Mouse (Mus musculus) natural killer cell, adult 2 months (primary cell): ENCODE measurements at regions not wholly inside any gene's neighbourhood (a gene's known extent, or its start where the extent isn't known, plus 50 kb on each side); places are given as distances from the start of the nearest gene placed in this dataset.
A peak's percentile ranks its signal among the peaks of the same experiment; 100 is the strongest.
"Not testable (repeated sequence)": the region's sequence is repeated elsewhere in the genome, so short reads cannot be mapped to it uniquely, and the experiment has no call there.

Source experiments
- DNase-seq, 2 experiments: peaks; one replicate each; pipeline ENCODE4 v3.0.0; 2022; ENCODE audit warnings: low spot score in 2 of 2

GRCm38 (mm10) chr9:115777097-115777864, 132.0 kb upstream of the Gadl1 start:
- peak in 1 of 2 experiments; percentile 8 for DNase-seq

- no peak for DNase-seq
Measured at GRCm38 (mm10) chr9:115778862-115779261, 130.4 kb upstream of the Gadl1 start.

DNA sequence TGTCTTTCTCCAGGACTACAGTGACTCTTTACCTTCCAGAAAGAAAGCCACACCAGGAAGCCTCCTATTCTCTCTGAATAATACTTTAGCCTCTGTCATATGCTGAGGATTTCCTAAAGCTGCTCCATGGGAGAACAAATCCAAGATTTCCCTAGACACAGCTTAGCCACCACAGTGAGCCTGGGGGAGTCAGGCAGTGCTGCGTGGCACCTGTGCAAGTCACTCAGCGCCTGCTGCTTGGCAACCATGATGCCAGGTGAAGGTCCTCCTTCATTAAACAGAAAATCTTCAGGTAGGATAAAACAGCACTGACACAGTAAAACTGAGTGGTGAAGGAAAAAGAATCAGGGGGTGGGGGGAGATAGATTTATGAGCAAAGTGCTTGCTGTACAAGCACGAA, 109.9 kb upstream of the Gadl1 start:
- no peak for DNase-seq

DNA sequence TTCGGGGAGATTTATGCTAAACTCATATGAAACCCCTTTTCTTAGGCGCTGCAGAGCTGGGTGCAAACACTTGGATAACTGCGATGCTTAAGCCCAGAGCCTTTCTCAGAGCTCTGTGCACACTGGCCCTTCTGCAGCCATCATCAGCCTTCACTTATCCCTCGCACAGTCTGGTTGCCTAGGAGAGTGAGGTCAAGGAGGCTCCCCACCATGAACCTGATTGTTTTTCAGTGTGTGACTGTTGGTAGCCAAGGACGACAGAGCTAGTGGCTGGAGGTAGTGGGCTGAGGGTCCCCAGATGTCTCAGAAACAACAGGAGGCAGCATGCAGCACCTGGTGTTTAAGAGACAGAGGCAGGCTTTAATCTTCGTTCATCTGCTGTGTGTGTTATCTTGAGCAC, 108.6 kb upstream of the Gadl1 start:
- DNase-seq: no peak

- DNase-seq: no peak
Measured at GRCm38 (mm10) chr9:115803071-115803470, 106.2 kb upstream of the Gadl1 start.

DNA sequence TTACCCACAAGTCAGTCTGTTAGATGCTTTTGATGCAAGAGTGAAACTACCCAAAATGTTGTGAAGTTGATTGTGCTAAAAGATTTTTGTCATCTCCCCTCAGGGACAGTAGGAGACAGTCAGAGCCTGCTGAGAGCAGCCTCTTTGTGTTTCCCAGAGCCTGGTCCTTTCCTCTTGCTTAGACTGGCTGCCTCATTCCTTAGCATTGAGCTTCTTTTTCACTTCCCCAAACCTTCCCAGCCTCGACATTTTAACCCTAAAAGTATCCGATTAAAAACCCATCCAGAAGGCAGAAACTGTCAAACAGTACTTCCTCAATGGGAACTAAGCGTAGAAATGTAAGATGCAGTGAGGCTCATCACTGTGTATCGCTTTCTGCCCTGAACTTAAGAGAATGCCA, 104.0 kb upstream of the Gadl1 start:
- no peak for DNase-seq

DNA sequence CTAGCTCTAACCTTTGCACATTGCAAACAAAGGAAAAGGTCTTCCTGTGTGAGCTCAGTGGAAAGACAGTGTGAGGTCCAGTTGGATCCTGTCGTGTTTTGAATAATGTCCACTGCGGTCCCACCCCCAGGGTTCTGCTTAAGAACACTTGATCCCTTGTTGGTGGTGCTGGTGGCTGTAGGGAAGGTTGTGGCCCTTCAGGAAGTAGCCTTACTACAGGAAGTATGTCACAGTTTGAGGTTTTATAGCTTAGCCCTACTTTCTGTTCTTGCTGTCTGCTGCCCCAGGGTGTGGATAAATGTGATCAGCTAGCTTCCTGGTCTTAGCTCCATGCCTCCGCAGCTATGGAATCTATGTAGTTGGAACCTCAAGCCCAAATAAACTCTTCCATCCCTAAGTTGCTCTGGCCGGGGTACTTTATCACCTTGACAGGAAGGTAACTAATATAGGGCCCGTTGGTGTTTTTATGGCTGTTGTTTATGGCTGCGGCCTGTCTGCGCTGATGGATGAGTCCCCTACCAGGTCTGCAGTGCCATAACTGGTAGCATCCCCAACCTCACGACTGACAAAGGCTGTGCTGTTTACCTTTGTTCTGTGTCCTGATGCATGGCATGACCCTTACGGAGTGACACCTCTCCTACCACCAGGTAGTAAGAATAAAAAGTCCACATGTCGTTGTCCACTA, 103.1 kb upstream of the Gadl1 start:
- no peak for DNase-seq

- DNase-seq: no peak
Measured at GRCm38 (mm10) chr9:115840186-115840585, 69.1 kb upstream of the Gadl1 start.

- no peak for DNase-seq
Measured at GRCm38 (mm10) chr9:115840791-115841190, 68.5 kb upstream of the Gadl1 start.

- DNase-seq: no peak
Measured at GRCm38 (mm10) chr9:115841684-115842083, 67.6 kb upstream of the Gadl1 start.

DNA sequence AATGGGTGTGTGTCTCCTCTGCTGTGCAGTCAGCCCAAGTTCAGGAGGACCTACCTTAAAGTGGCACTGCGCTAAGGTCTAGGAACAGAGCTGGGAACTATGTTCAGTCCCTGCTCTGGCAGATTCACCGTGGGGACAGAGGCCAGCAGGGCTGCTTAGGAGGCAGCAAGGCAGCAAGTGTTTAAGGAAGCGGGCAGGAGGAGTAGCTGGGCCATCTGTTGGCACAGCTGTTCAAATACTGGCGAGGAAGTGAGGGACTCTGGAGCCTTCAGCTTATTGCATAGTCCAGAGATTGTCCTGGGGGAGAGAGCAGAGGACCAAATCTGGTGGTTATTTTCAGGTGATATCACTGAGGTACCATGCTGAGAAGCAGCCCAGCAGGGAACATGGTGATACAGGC, 64.9 kb upstream of the Gadl1 start:
- DNase-seq: no peak

DNA sequence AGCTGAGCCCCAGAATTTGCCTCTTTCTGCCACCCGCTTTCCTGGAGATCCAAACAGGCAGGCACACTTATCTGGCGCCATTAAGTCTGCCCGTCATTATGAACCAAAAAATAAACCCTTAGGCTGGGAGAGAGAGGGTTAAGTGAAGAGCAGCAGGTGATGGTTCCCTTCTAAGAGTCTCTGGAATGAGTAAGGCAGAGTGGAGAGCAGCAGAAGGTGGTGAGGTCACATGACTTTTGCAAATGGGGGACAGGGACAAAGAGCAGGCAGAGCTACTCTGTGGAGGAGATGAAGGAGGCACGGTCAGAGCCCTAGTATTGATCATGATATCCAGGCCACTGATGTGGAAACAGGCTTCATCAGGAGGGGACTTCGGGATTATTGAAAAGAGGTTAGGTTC, 64.2 kb upstream of the Gadl1 start:
- no peak for DNase-seq

DNA sequence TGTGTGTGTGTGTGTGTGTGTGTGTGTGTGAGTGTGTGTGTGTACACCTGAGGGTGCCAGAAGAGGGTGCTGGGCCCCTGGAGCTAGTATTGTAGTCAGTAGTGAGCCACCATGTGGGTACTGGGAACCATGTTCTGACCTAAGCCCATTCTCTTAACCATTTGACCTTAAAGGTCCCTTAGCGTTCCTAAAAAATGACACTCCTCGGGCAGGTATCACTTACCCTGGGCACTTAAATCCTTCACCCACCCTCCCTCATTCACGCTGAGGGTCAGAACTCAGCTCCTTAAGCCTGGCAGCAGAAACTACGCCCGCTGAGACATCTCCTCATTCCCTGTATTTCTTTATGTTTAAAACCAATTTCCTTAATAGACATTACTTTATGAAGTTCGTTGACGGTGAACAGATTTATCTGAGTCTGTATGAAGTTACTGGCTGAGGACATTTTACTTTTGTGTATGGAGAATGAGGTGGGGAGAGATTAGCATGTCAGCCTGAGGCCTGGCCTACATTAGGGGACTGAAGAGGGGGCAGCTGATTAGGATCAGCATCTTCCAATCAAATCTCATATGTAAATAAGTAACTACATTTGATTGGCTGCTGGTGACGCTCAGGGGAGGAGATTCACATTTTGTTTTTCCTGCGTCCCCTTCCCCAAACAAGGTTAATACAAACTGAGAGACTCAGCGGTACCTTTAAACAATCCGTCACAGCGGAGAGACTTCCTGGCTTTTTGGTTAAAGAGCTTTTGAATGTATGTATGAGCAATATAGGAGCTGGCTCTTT, 61.8 kb upstream of the Gadl1 start:
- no peak for DNase-seq

GRCm38 (mm10) chr9:115853210-115853842, 55.9 kb upstream of the Gadl1 start:
- DNase-seq: not testable (repeated sequence)

GRCm38 (mm10) chr9:115857301-115857700, 52.0 kb upstream of the Gadl1 start:
- no peak for DNase-seq

GRCm38 (mm10) chr9:115858848-115859247, 50.4 kb upstream of the Gadl1 start:
- no peak for DNase-seq
